Mouse (Mus musculus): ENCODE results near the gene Dnaic1. TPM values are rescaled to one million over a fixed set of nuclear protein-coding genes. Genes with fewer than 3 reads are reported as not detected.

Dnaic1 gene
- polyA plus RNA-seq, 1 experiment from 2014 or later = 1.9 TPM

GRCm38 (mm10) chr4:41618916-41619746, 49.6 kb downstream of the Dnaic1 start:
- H3K27ac ChIP-seq (ENCODE audit: low read depth, low read length) = peak overlapping the region; percentile 34; the same call in 1 of the 2 replicates
- H3K36me3 ChIP-seq (ENCODE audit: control insufficient read depth, insufficient read depth, low read length) = no peaks in the 10 kb centered on the region
- WGBS = 41% methylated on average over 12 of the region's 12 CpGs
- H3K4me3 ChIP-seq (ENCODE audit: low read depth, low read length) = no peak overlapping the region
- no peak overlapping the region for H3K9ac ChIP-seq (replicated peaks; ENCODE audit: low read depth, low read length)
- no peaks in the 10 kb centered on the region for H3K27me3 ChIP-seq (ENCODE audit: control insufficient read depth, insufficient read depth, low read length)
- no peaks in the 10 kb centered on the region for H3K9me3 ChIP-seq (ENCODE audit: control insufficient read depth, low read length)
- no peak for ATAC-seq (ENCODE audit: low read depth)
- H3K4me1 ChIP-seq (ENCODE audit: control insufficient read depth, insufficient read depth, low read length) = peaks cover 21% of the 10 kb centered on the region
- H3K4me2 ChIP-seq (ENCODE audit: low read depth, low read length) = no peak overlapping the region

- ATAC-seq (ENCODE audit: low read depth) = no peak
- Histone ChIP-seq H3K4me1 (ENCODE audit: control insufficient read depth, insufficient read depth, low read length) (peaks cover 21% of the 10 kb centered on the region), H3K4me3 (ENCODE audit: low read depth, low read length) (no peak overlapping the region), H3K36me3 (ENCODE audit: control insufficient read depth, insufficient read depth, low read length) (no peaks in the 10 kb centered on the region), H3K9ac (replicated peaks; ENCODE audit: low read depth, low read length) (no peak overlapping the region), H3K27ac (ENCODE audit: low read depth, low read length) (no peak overlapping the region), H3K27me3 (ENCODE audit: control insufficient read depth, insufficient read depth, low read length) (no peaks in the 10 kb centered on the region), H3K9me3 (ENCODE audit: control insufficient read depth, low read length) (no peaks in the 10 kb centered on the region), H3K4me2 (ENCODE audit: low read depth, low read length) (no peak overlapping the region)
- WGBS = 88% methylated on average over 14 of the region's 14 CpGs
Measured at GRCm38 (mm10) chr4:41622071-41622470, 52.5 kb downstream of the Dnaic1 start.

GRCm38 (mm10) chr4:41628202-41628927, 58.8 kb downstream of the Dnaic1 start:
- Histone ChIP-seq H3K4me1 (ENCODE audit: control insufficient read depth, insufficient read depth, low read length) (peaks cover 31% of the 10 kb centered on the region), H3K4me2 (ENCODE audit: low read depth, low read length) (no peak overlapping the region), H3K9ac (replicated peaks; ENCODE audit: low read depth, low read length) (no peak overlapping the region), H3K4me3 (ENCODE audit: low read depth, low read length) (no peak overlapping the region), H3K27ac (ENCODE audit: low read depth, low read length) (peak overlapping the region; percentile 34; the same call in 1 of the 2 replicates), H3K27me3 (ENCODE audit: control insufficient read depth, insufficient read depth, low read length) (no peaks in the 10 kb centered on the region), H3K9me3 (ENCODE audit: control insufficient read depth, low read length) (no peaks in the 10 kb centered on the region), H3K36me3 (ENCODE audit: control insufficient read depth, insufficient read depth, low read length) (no peaks in the 10 kb centered on the region)
- WGBS = 9% methylated on average over 8 of the region's 8 CpGs
- ATAC-seq (ENCODE audit: low read depth) = peak; percentile 66

- no peak for ATAC-seq (ENCODE audit: low read depth)
- H3K36me3 ChIP-seq (ENCODE audit: control insufficient read depth, insufficient read depth, low read length) = no peaks in the 10 kb centered on the region
- WGBS = 37% methylated on average over 6 of the region's 6 CpGs
- no peak overlapping the region for H3K4me3 ChIP-seq (ENCODE audit: low read depth, low read length)
- no peak overlapping the region for H3K27ac ChIP-seq (ENCODE audit: low read depth, low read length)
- H3K4me1 ChIP-seq (ENCODE audit: control insufficient read depth, insufficient read depth, low read length) = peaks cover 31% of the 10 kb centered on the region
- no peak overlapping the region for H3K9ac ChIP-seq (replicated peaks; ENCODE audit: low read depth, low read length)
- no peak overlapping the region for H3K4me2 ChIP-seq (ENCODE audit: low read depth, low read length)
- H3K27me3 ChIP-seq (ENCODE audit: control insufficient read depth, insufficient read depth, low read length) = no peaks in the 10 kb centered on the region
- no peaks in the 10 kb centered on the region for H3K9me3 ChIP-seq (ENCODE audit: control insufficient read depth, low read length)
Measured at GRCm38 (mm10) chr4:41630196-41630595, 60.6 kb downstream of the Dnaic1 start.

- ATAC-seq (ENCODE audit: low read depth) = no peak
- Histone ChIP-seq H3K9ac (replicated peaks; ENCODE audit: low read depth, low read length) (no peak overlapping the region), H3K4me2 (ENCODE audit: low read depth, low read length) (peak overlapping the region; percentile 14; the same call in 1 of the 2 replicates), H3K36me3 (ENCODE audit: control insufficient read depth, insufficient read depth, low read length) (no peaks in the 10 kb centered on the region), H3K4me3 (ENCODE audit: low read depth, low read length) (no peak overlapping the region), H3K9me3 (ENCODE audit: control insufficient read depth, low read length) (no peaks in the 10 kb centered on the region), H3K4me1 (ENCODE audit: control insufficient read depth, insufficient read depth, low read length) (peaks cover 36% of the 10 kb centered on the region), H3K27me3 (ENCODE audit: control insufficient read depth, insufficient read depth, low read length) (no peaks in the 10 kb centered on the region), H3K27ac (ENCODE audit: low read depth, low read length) (peak overlapping the region; percentile 46)
- WGBS = 2% methylated on average over 11 of the region's 11 CpGs
Measured at GRCm38 (mm10) chr4:41631390-41631789, 61.8 kb downstream of the Dnaic1 start.

GRCm38 (mm10) chr4:41633001-41633400, 63.4 kb downstream of the Dnaic1 start:
- no peaks in the 10 kb centered on the region for H3K36me3 ChIP-seq (ENCODE audit: control insufficient read depth, insufficient read depth, low read length)
- WGBS = 81% methylated on average over 9 of the region's 9 CpGs
- peaks cover 51% of the 10 kb centered on the region for H3K4me1 ChIP-seq (ENCODE audit: control insufficient read depth, insufficient read depth, low read length)
- H3K4me3 ChIP-seq (ENCODE audit: low read depth, low read length) = no peak overlapping the region
- H3K9me3 ChIP-seq (ENCODE audit: control insufficient read depth, low read length) = no peaks in the 10 kb centered on the region
- no peak overlapping the region for H3K4me2 ChIP-seq (ENCODE audit: low read depth, low read length)
- no peak overlapping the region for H3K27ac ChIP-seq (ENCODE audit: low read depth, low read length)
- ATAC-seq (ENCODE audit: low read depth) = no peak
- H3K9ac ChIP-seq (replicated peaks; ENCODE audit: low read depth, low read length) = no peak overlapping the region
- no peaks in the 10 kb centered on the region for H3K27me3 ChIP-seq (ENCODE audit: control insufficient read depth, insufficient read depth, low read length)

GRCm38 (mm10) chr4:41634631-41635030, 65.1 kb downstream of the Dnaic1 start:
- no peak for ATAC-seq (ENCODE audit: low read depth)
- Histone ChIP-seq H3K4me3 (ENCODE audit: low read depth, low read length) (no peak overlapping the region), H3K9ac (replicated peaks; ENCODE audit: low read depth, low read length) (no peak overlapping the region), H3K9me3 (ENCODE audit: control insufficient read depth, low read length) (no peaks in the 10 kb centered on the region), H3K27me3 (ENCODE audit: control insufficient read depth, insufficient read depth, low read length) (no peaks in the 10 kb centered on the region), H3K36me3 (ENCODE audit: control insufficient read depth, insufficient read depth, low read length) (no peaks in the 10 kb centered on the region), H3K27ac (ENCODE audit: low read depth, low read length) (no peak overlapping the region), H3K4me2 (ENCODE audit: low read depth, low read length) (no peak overlapping the region), H3K4me1 (ENCODE audit: control insufficient read depth, insufficient read depth, low read length) (peaks cover 54% of the 10 kb centered on the region)
- WGBS = 97% methylated on average over 8 of the region's 8 CpGs

GRCm38 (mm10) chr4:41635224-41635623, 65.6 kb downstream of the Dnaic1 start:
- Histone ChIP-seq H3K27me3 (ENCODE audit: control insufficient read depth, insufficient read depth, low read length) (no peaks in the 10 kb centered on the region), H3K4me1 (ENCODE audit: control insufficient read depth, insufficient read depth, low read length) (peaks cover 50% of the 10 kb centered on the region), H3K36me3 (ENCODE audit: control insufficient read depth, insufficient read depth, low read length) (no peaks in the 10 kb centered on the region), H3K9ac (replicated peaks; ENCODE audit: low read depth, low read length) (no peak overlapping the region), H3K9me3 (ENCODE audit: control insufficient read depth, low read length) (no peaks in the 10 kb centered on the region), H3K4me3 (ENCODE audit: low read depth, low read length) (no peak overlapping the region), H3K4me2 (ENCODE audit: low read depth, low read length) (no peak overlapping the region), H3K27ac (ENCODE audit: low read depth, low read length) (no peak overlapping the region)
- no peak for ATAC-seq (ENCODE audit: low read depth)
- WGBS = 71% methylated on average over 8 of the region's 8 CpGs

GRCm38 (mm10) chr4:41635906-41636305, 66.3 kb downstream of the Dnaic1 start:
- Histone ChIP-seq H3K4me2 (ENCODE audit: low read depth, low read length) (no peak overlapping the region; the same call in 1 of the 2 replicates), H3K36me3 (ENCODE audit: control insufficient read depth, insufficient read depth, low read length) (no peaks in the 10 kb centered on the region), H3K27me3 (ENCODE audit: control insufficient read depth, insufficient read depth, low read length) (no peaks in the 10 kb centered on the region), H3K4me1 (ENCODE audit: control insufficient read depth, insufficient read depth, low read length) (peaks cover 53% of the 10 kb centered on the region), H3K9me3 (ENCODE audit: control insufficient read depth, low read length) (no peaks in the 10 kb centered on the region), H3K9ac (replicated peaks; ENCODE audit: low read depth, low read length) (0 out of 2 replicates have a peak overlapping the region, but pooled peaks have one; percentile 7), H3K4me3 (ENCODE audit: low read depth, low read length) (no peak overlapping the region), H3K27ac (ENCODE audit: low read depth, low read length) (no peak overlapping the region)
- ATAC-seq (ENCODE audit: low read depth) = no peak
- 39% methylated on average over 2 of the region's 2 CpGs for whole genome bisulfite sequencing
